Mouse (Mus musculus): ENCODE measurements around the gene Aff3.
"Not testable (repeated sequence)": the region's sequence is repeated elsewhere in the genome, so short reads cannot be mapped to it uniquely, and the experiment has no call there.

Gene Aff3

DNA sequence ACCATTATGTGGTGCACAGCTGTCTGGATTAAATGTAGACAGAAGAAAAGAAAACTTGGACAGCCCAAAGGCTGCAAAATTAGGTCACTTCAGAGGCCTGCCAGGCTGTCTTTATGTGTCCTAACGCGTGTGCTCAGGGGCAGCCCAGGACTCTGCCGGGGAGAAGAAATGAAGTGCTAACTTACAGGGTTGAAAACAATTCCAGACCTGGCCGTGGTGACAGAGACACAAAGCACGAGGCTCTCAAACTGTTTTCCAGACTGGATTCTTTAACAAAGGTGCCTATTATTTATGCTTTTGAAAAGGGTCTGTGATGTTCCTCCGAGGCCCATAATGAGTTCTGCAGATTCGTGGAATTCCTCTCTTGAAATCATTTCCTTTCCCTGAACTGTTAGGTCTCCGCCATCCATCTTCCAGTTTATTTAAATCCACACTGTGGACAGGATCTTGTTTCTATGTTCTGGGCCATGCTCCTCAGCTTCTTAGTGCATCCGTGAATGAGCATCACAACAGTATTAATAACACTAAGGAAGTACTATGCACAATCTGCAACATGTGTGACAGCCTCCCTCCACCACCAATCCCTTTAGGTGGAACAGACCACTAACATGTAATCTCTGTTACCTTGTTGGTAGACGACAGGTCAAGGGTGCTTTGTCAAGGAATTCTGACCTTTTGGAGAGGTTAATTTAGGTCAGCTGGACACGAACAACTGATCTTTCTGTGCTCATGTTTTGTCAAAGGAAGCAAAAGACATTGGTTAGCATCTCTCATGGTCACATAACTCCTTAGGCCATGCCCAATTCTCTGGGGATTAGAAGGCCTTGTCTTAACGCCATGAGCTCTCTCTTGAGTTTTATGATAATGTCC lies 228.0 kb downstream of the Aff3 start:
- no peak for DNase-seq (ENCODE audit: low read depth)

GRCm38 (mm10) chr1:38430311-38430710 lies 234.4 kb downstream of the Aff3 start:
- DNase-seq (ENCODE audit: low read depth), result not testable (repeated sequence)

DNA sequence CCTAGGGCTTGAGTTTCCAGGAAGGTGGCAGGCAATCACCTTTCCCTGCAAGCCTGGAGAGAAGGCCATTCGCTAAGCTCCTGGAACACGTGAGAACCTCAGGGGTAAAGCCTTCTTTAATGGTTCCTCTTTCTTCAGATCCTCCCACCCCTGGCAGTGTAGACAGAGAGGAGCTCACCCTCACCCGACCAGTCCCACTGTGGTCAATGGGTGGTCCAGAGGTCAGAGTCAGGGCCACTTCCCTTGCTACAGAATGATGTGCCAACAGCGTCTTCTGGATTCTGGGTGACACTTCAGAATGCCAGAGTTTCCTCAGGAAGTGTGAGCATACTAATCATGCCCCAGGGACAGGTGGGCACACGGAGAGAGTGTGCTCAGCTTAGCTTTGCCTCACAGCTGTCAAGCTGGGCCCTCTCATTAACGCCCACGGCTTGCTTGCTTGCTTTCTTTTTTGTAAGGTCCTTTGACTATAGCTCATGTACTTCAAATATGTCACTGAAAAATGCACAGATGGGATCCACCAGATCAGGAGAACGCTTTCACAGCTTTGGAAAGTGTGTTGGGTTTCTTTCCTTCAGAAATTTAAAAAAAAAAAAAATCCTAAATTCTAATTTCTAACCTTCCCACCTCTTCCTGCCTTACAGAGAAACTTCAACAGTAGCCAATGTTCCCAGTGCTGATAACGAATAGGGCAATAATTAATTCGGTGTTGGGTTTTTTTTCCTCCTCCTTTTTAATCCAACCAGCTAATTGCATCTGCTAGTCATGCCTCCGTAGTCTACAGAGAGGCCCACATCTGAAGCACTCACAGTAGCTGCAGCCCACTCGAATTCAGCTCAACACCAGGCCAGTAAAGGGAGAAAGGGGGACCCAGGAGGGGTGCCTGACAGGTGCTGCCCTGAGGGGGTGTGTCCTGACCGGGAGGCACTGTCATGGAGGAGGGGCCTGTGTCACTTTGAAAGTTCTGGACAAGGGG lies 235.8 kb downstream of the Aff3 start:
- no peak for DNase-seq (ENCODE audit: low read depth)

DNA sequence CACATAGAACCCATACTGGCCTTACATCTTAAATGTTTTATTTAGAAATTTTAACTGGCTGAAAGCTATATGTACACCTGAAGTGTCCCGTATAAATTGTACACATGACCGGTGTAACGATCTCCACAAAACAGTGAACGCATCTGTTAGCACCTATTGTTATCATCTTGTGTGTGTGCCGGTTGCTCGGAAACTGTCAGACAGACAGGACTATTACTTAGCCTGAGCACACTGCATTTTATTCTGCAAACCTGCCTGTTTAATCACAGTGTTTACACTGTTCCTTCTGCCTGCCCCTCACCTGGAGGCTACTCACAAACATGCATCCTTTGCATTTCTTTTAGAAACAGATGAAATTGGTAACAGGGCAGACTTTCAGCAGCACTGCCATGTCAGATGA lies 241.8 kb downstream of the Aff3 start:
- DNase-seq (ENCODE audit: low read depth), result no peak

- DNase-seq (ENCODE audit: low read depth), result no peak
These were observed 245.4 kb downstream of the Aff3 start for GRCm38 (mm10) chr1:38419331-38419730.

- DNase-seq (ENCODE audit: low read depth), result no peak
These were observed 246.3 kb downstream of the Aff3 start for GRCm38 (mm10) chr1:38418181-38419032.

DNA sequence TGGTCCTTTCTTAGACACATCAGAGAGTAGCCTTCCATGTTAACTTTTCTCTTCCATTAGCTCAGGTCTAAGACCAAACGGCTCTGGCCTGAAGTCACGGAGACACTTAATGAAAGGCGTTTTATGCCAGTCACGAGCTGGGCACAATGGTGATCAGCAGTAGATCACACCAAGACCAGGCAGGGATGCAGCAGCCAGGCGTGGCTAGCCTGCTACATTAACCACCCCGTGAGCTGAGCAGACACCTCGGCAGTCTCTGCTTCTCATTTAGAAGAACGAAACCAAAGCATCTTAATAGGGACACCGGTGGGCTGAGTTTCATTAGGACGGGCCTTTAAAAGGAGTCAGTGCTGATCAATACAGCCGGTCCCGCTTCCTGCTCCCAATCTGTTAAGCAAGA lies 247.6 kb downstream of the Aff3 start:
- DNase-seq (ENCODE audit: low read depth), result no peak

DNA sequence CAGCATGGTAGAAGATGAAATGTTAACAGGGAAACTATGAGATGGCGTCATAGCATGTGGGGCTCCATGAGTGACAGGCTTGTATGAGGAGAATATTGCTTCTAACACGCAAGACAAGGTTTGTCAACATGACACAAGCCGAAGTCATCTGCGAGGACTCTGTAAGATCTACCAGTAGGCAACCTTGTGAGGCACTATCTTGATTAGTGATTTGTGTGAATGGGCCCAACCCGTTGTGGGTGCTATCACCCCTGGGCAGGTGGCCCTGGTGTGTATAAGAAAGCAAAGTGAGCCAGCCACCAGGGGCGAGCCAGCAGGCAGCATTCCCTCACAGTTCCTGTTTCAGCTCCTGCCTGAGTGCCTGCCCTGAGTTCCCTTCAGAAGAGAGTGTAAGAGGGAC lies 249.2 kb downstream of the Aff3 start:
- no peak for DNase-seq (ENCODE audit: low read depth)

DNA sequence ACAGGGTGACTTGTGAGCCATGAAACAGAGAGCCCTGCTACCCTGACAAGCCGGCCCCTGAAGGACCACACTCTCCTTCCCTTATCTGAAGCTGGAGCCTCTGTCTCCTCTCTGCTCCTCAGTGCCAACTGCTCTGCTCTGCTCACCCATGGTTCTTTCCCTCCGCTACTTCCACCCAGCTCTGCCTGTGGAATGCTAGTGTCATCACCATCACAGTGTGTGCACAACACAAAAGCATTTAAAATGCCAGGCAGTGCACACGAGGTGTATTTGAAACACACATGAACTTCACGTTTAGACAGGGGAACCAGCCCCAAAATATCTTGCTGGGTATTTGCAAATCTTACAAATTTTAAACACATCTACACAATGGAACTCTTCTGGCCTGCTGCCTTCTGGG lies 253.6 kb downstream of the Aff3 start:
- DNase-seq (ENCODE audit: low read depth), result no peak

DNA sequence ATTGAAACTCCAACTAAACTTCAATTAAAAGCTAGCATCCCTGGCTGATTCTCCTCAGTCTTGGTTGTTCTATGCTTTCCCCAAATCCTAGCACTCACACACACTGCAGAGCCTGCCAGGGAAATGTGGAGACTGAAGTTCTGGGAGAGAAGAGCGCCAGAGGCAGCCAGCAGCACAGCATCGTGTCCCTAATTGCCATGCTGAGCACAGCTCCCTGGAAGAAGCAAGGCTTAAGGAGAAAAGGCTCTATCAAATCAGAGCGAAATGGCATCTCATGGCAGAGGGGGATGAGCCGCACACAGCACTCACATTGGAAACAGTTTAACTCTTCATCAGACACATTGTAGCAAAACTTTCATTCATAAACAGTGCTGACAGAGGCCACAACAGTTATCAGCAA lies 254.3 kb downstream of the Aff3 start:
- DNase-seq (ENCODE audit: low read depth), result no peak

- DNase-seq (ENCODE audit: low read depth), result no peak
These were observed 256.5 kb downstream of the Aff3 start for GRCm38 (mm10) chr1:38408241-38408640.

- no peak for DNase-seq (ENCODE audit: low read depth)
These were observed 261.0 kb downstream of the Aff3 start for GRCm38 (mm10) chr1:38403781-38404180.

DNA sequence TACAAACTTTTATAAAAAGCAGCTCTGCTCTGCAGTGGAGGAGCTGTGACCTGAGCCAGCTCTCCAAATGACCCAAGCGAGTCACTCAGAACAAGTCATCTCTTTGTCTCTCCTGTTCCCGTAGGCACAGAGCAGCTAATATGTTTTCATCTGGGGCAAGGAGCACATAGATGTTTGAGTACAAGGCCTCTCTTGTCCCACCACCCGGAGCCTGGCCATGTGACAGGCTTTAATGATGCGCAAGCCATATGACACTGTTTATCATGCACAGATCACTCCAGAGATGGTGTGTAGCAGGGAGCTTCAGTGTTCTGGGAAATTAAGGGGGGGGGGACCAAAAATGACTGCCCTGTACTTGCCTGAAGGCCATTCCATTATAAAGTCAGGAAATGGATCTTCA lies 262.9 kb downstream of the Aff3 start:
- DNase-seq (ENCODE audit: low read depth), result peak; percentile 60

DNA sequence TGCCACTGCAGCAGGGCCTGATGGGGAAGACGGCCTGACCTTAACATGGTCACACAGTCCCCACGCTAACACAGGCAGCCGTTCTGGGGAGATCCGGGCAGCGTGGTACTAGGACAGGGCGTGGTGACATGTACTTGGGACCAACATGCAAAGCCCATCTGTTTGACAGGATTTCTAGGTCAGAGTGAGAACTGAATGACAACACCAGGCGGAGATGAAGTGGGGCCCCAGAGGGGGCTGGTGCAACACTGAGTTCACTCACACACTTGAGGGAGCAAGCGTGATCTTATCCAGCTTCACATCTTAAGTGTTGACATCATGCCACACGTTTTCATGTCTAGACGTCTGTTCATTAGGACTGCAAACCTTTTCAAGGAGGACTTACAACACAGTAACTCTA lies 265.5 kb downstream of the Aff3 start:
- no peak for DNase-seq (ENCODE audit: low read depth)

DNA sequence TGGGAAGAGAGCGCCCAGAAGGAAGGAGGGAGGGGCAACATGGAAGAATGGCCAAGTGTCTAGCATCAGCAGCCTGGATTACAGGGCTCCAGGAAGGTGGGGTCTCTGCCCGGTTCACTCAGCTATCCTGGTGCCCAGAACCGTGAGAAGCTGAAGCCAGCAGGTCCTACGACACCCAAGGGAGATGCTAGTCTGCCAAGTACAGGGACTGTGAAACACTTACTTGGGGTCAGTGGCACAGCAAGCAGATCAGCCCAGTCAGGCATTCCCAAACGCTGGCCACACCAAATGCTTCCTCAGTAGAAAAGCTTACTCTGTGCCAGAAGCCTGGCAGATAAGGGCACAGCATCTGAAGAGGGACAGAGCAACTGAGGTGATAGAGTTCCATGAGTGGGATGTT lies 266.2 kb downstream of the Aff3 start:
- DNase-seq (ENCODE audit: low read depth), result no peak

DNA sequence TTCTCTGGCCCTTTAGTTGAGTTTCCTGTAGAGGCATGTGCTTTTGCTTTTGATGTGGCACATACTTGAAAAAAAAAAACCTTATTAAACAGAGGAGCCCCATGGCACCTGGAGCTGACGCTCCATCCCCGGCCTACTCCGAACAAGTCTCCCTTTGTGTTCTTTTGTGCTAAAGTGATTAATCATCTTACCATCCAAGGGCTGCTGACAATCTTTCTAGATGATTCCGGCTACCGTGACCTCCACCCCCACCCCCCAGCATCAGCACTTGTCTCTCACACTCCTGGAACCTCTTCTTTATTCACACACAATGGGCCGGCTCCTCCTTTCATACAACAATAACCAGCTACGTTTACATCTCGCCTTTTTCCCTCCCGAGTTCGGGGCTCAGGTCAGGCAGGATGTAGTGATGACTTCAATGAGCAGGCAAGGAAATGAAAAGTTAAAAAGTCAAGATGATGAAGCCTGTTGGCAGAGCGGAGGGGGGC lies 269.5 kb downstream of the Aff3 start:
- no peak for DNase-seq (ENCODE audit: low read depth)

DNA sequence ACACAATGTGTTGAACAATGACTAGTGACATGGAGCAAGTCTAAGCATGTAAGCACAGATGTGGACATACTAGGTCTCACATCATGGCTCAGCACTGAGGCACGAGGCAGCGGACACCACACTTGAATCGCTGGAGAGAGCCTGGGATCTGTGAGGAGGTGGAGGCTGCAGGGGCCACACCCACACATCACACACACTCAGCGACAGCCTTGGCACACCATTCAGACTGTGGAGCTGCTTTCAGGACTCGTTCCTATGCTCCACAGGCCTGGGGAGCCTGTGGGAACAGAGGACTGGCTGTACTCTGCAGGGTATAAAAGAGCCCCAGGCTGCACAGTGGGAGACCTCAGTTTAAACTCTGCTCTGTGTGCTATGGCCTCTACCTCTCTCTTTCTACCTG lies 270.3 kb downstream of the Aff3 start:
- no peak for DNase-seq (ENCODE audit: low read depth)

- peak; percentile 84 for DNase-seq (ENCODE audit: low read depth)
These were observed 271.2 kb downstream of the Aff3 start for GRCm38 (mm10) chr1:38393516-38393915.

- peak; percentile 92 for DNase-seq (ENCODE audit: low read depth)
These were observed 271.8 kb downstream of the Aff3 start for GRCm38 (mm10) chr1:38392928-38393327.

DNA sequence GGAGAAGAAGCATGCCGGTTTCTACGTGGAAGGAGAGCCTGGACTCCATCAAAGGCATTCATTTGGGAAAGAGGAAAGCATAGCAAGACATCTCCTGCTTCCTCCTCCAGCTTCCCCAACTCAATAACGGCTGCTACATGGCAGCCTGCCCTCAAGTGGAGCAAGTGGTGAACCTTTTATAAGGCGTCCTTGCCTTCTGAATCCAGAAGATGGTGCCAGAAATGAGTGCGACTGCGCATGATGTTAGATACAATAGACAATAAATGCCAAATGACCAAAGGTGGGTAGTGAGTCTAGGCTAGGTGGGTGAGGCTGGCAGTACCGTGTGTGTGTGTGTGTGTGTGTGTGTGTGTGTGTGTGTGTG lies 273.9 kb downstream of the Aff3 start:
- DNase-seq (ENCODE audit: low read depth), result peak; percentile 44

DNA sequence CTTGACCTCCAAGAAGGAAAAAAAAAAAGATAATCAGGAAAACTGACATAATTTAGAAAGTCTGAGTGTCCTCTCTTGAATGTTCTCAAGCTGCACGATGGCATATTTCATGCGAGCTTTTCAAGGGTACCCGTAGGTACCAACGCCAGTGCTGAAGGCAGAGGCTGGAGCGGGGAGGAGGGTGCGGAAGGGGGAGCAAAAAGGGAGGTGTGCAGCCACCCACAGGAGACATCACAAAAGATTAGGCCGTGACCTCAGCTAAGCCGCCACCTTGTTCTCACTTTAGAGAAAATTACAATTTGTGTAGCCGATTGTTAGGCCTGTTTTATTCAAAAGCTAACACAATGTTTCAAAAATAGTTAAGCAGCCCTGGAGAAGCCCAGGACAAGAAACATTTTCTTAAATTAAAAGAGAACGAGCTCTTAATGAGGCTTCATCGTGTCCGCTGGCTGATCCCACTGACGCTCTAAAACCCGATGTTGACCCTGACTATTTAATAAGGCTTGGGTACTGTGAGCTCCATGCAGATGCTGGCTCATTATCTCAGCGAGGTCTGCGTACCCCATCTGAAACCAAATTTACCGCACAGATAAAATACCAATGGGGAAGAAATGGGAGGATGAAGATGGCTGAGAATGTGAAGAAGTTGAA lies 274.4 kb downstream of the Aff3 start:
- DNase-seq (ENCODE audit: low read depth), result no peak

All from NIH3T3 (cell line).